28 mouse cellular contexts compared by ENCODE assay signal in genomic region chr3:108129367-108129766, GRCm38 (mm10). TPM values are rescaled to one million over a fixed set of nuclear protein-coding genes. Genes with fewer than 3 reads are reported as not detected.
DNase-seq lines count a peak whose midpoint lies in the region; ATAC-seq and TF ChIP-seq lines count a peak whose summit lies in the region.
"Had no signal": no experiment of that assay in that cellular context is flagged by ENCODE, and none has a peak within 500 bp of the region (broad histone marks: within the 10 kb centered on the region; RNA-seq: fewer than 3 reads in every experiment).

No protein-coding gene starts in this region.

- no peaks in the 10 kb centered on the region for H3K9me3 ChIP-seq in MEL (replicated peaks; ENCODE audit: insufficient read depth, low read length)
- H3K9me3 ChIP-seq in liver, embryonic 13.5 days (replicated peaks): no peaks in the 10 kb centered on the region
- H3K9me3 ChIP-seq in forebrain, embryonic 11.5 days (ENCODE audit: control insufficient read depth, low read length): no peaks in the 10 kb centered on the region
- H3K9me3 ChIP-seq in midbrain, embryonic 15.5 days: no peaks in the 10 kb centered on the region
- H3K9me3 ChIP-seq: embryonic facial prominence, embryonic 13.5 days; forebrain, embryonic 13.5 days; heart, embryonic 15.5 days; hindbrain, embryonic 10.5 days; limb, embryonic 13.5 days; megakaryocyte, embryonic 14.5 days had no signal

- H3K9ac ChIP-seq in MEL (ENCODE audit: control insufficient read depth, low read depth, low read length, poor library complexity, severe bottlenecking): peak overlapping the region; percentile 57
- peak overlapping the region; percentile 46 for H3K9ac ChIP-seq in liver, embryonic 13.5 days
- no peak overlapping the region for H3K9ac ChIP-seq in forebrain, embryonic 11.5 days (ENCODE audit: low read length)
- no peak overlapping the region for H3K9ac ChIP-seq in midbrain, embryonic 15.5 days
- H3K9ac ChIP-seq: embryonic facial prominence, embryonic 13.5 days; forebrain, embryonic 13.5 days; heart, embryonic 15.5 days; limb, embryonic 13.5 days; lung, embryonic 14.5 days had no signal

- peak; percentile 73 for DNase-seq in heart, adult 11 months
- DNase-seq in heart, postnatal 14 days: no peak
- DNase-seq in MEL (ENCODE audit: low read depth, low spot score): peak; percentile 62
- peak; percentile 32 for DNase-seq in liver, embryonic 13.5 days
- DNase-seq in forebrain, embryonic 11.5 days (ENCODE audit: low spot score): no peak
- DNase-seq: adrenal gland, postnatal 36 days; cerebellum, adult 11 months; cerebellum, postnatal 14 days; gastrocnemius, postnatal 10 days; heart, adult 2 months; kidney, adult 18-20 months; layer of hippocampus, adult 9-11 months; lung, embryonic 14.5 days; thymus, adult 18-20 months; thymus, postnatal 36 days had no signal

- WGBS in liver, embryonic 13.5 days (ENCODE audit: insufficient replicate concordance): 36% methylated on average over 4 of the region's 4 CpGs
- 63% methylated on average over 4 of the region's 4 CpGs for WGBS in olfactory bulb, adult 2 months
- 92% methylated on average over 4 of the region's 4 CpGs for WGBS in forebrain, embryonic 11.5 days
- 92% methylated on average over 4 of the region's 4 CpGs for WGBS in midbrain, embryonic 15.5 days

- H3K4me2 ChIP-seq in liver, embryonic 13.5 days: peak overlapping the region; percentile 53
- no peak overlapping the region for H3K4me2 ChIP-seq in forebrain, embryonic 11.5 days (ENCODE audit: low read depth, low read length, severe bottlenecking)
- H3K4me2 ChIP-seq in midbrain, embryonic 15.5 days: no peak overlapping the region
- H3K4me2 ChIP-seq: embryonic facial prominence, embryonic 13.5 days; forebrain, embryonic 13.5 days; heart, embryonic 15.5 days; limb, embryonic 13.5 days; lung, embryonic 14.5 days had no signal

- intact Hi-C loops in heart, postnatal 14 days (cut with DNase I): no loop called here

- peak overlapping the region; percentile 90 for H3K27ac ChIP-seq in MEL (ENCODE audit: control insufficient read depth, low read depth, low read length)
- peak overlapping the region; percentile 84 for H3K27ac ChIP-seq in liver, embryonic 13.5 days
- 0 out of 2 replicates have a peak overlapping the region, but pooled peaks have one; percentile 32 for H3K27ac ChIP-seq in olfactory bulb, adult 2 months (ENCODE audit: insufficient read depth, low read depth, low read length)
- no peak overlapping the region for H3K27ac ChIP-seq in forebrain, embryonic 11.5 days (ENCODE audit: low read depth, low read length)
- H3K27ac ChIP-seq in midbrain, embryonic 15.5 days: no peak overlapping the region
- H3K27ac ChIP-seq: embryonic facial prominence, embryonic 13.5 days; forebrain, embryonic 13.5 days; heart, adult 2 months; heart, embryonic 15.5 days; hindbrain, embryonic 10.5 days had no signal

- H3K4me3 ChIP-seq in MEL (ENCODE audit: control insufficient read depth in 1 of 2, insufficient read depth in 1 of 2, low read depth in 2 of 2, low read length in 2 of 2): peak overlapping the region in 1 of 2 experiments; percentile 32; a peak in 2 of 4 replicates
- H3K4me3 ChIP-seq in liver, embryonic 13.5 days (replicated peaks): no peak overlapping the region
- H3K4me3 ChIP-seq in olfactory bulb, adult 2 months (ENCODE audit: insufficient read depth, low read depth, low read length): no peak overlapping the region
- H3K4me3 ChIP-seq in forebrain, embryonic 11.5 days (ENCODE audit: low read depth, low read length): no peak overlapping the region
- H3K4me3 ChIP-seq in midbrain, embryonic 15.5 days: no peak overlapping the region
- H3K4me3 ChIP-seq: embryonic facial prominence, embryonic 13.5 days; forebrain, embryonic 13.5 days; heart, adult 2 months; heart, embryonic 15.5 days; hindbrain, embryonic 10.5 days; limb, embryonic 13.5 days; megakaryocyte, embryonic 14.5 days had no signal

- H3K79me2 ChIP-seq in MEL (ENCODE audit: control insufficient read depth, insufficient read depth, low read length, poor library complexity): peaks cover 43% of the 10 kb centered on the region

- no peak for TF ChIP-seq POLR2A in MEL (IDR thresholded peaks at IDR 0.05; ENCODE audit: control insufficient read depth in 1 of 2, insufficient read depth in 1 of 2, low read depth in 1 of 2, low read length in 2 of 2, poor library complexity in 1 of 2)
- TF ChIP-seq POLR2A in olfactory bulb, adult 2 months (IDR thresholded peaks at IDR 0.05; ENCODE audit: insufficient read depth, low read depth, low read length): no peak

- H3K4me1 ChIP-seq in MEL (ENCODE audit: control insufficient read depth in 1 of 2, insufficient read depth in 2 of 2, low read length in 2 of 2): peaks cover 40 to 48% of the 10 kb centered on the region in 2 experiments
- peaks cover 92% of the 10 kb centered on the region for H3K4me1 ChIP-seq in liver, embryonic 13.5 days (replicated peaks)
- H3K4me1 ChIP-seq in olfactory bulb, adult 2 months (ENCODE audit: control insufficient read depth, insufficient read depth, low read length): peaks cover 7% of the 10 kb centered on the region; the same call in 1 of the 2 replicates
- H3K4me1 ChIP-seq in forebrain, embryonic 11.5 days (replicated peaks; ENCODE audit: control insufficient read depth, insufficient read depth, low read length): no peaks in the 10 kb centered on the region; the same call in 1 of the 2 replicates
- peaks cover 5% of the 10 kb centered on the region; the same call in 1 of the 2 replicates for H3K4me1 ChIP-seq in midbrain, embryonic 15.5 days

- no peak for TF ChIP-seq EP300 in MEL (IDR thresholded peaks at IDR 0.05; ENCODE audit: low read depth in 1 of 2, low read length in 2 of 2)

- peak; percentile 86 for ATAC-seq in liver, embryonic 13.5 days (ENCODE audit: low read depth)
- no peak for ATAC-seq in forebrain, embryonic 11.5 days (replicated peaks; ENCODE audit: low FRiP score)
- ATAC-seq in midbrain, embryonic 15.5 days (replicated peaks): no peak
- ATAC-seq: forebrain, embryonic 13.5 days; hindbrain, embryonic 16.5 days; Patski had no signal

- no peak for TF ChIP-seq CTCF in MEL (IDR thresholded peaks at IDR 0.05 in 2 of 3, conservative IDR thresholded peaks at IDR 0.05 in 1 of 3; ENCODE audit: control insufficient read depth in 1 of 3, insufficient read depth in 1 of 3, low read depth in 2 of 3, low read length in 3 of 3, poor library complexity in 1 of 3, severe bottlenecking in 1 of 3)
- TF ChIP-seq CTCF in olfactory bulb, adult 2 months (IDR thresholded peaks at IDR 0.05; ENCODE audit: insufficient read depth, low read depth, low read length): no peak

- H3K36me3 ChIP-seq in MEL (ENCODE audit: control insufficient read depth in 1 of 2, insufficient read depth in 2 of 2, low read length in 2 of 2): peaks cover 1 to 62% of the 10 kb centered on the region in 2 experiments; a peak in 3 of 4 replicates
- H3K36me3 ChIP-seq in liver, embryonic 13.5 days: 0 out of 2 replicates have a peak, but pooled peaks cover 4% of the 10 kb centered on the region
- no peaks in the 10 kb centered on the region for H3K36me3 ChIP-seq in forebrain, embryonic 11.5 days (ENCODE audit: control insufficient read depth, insufficient read depth, low read length)
- H3K36me3 ChIP-seq in midbrain, embryonic 15.5 days (replicated peaks): no peaks in the 10 kb centered on the region
- H3K36me3 ChIP-seq: embryonic facial prominence, embryonic 13.5 days; heart, embryonic 15.5 days; hindbrain, embryonic 10.5 days; limb, embryonic 13.5 days had no signal

- no peak for TF ChIP-seq RAD21 in MEL (IDR thresholded peaks at IDR 0.05; ENCODE audit: low read depth, low read length)

- H3K27me3 ChIP-seq in MEL (ENCODE audit: control insufficient read depth in 1 of 2, insufficient read depth in 2 of 2, low read length in 2 of 2): no peaks in the 10 kb centered on the region
- no peaks in the 10 kb centered on the region for H3K27me3 ChIP-seq in liver, embryonic 13.5 days
- no peaks in the 10 kb centered on the region for H3K27me3 ChIP-seq in forebrain, embryonic 11.5 days (ENCODE audit: control insufficient read depth, insufficient read depth, low read length)
- H3K27me3 ChIP-seq in midbrain, embryonic 15.5 days (replicated peaks): no peaks in the 10 kb centered on the region
- H3K27me3 ChIP-seq: embryonic facial prominence, embryonic 13.5 days; forebrain, embryonic 13.5 days; heart, embryonic 15.5 days; limb, embryonic 13.5 days; megakaryocyte, embryonic 14.5 days; Patski had no signal

RNA-seq across cellular contexts. Expression of gene Gnai3, which starts 16.6 kb away (rescaled TPM):
- 10 to 100 TPM; 25.0 to 30.2 TPM for total RNA-seq in heart, postnatal 14 days (2021)
- 92.1 and 111 TPM in 2 replicates for total RNA-seq in MEL (2012; rRNA removed)
- polyA plus RNA-seq in MEL (2012; ENCODE audit: insufficient read depth in 1 of 2, insufficient read length in 2 of 2, low read depth in 1 of 2, low replicate concordance in 2 of 2, missing spikeins in 1 of 2): 10 to 100 TPM; 74.2 to 96.4 TPM
- 67.8 and 83.4 TPM in 2 replicates for polyA plus RNA-seq in liver, embryonic 13.5 days (2015; fragmentation: Nextera tagmentation; extraction: Ambion mirVana)
- not detected in 2 replicates for polyA plus RNA-seq in olfactory bulb, adult 2 months (2012; ENCODE audit: insufficient read depth, insufficient read length, low replicate concordance, missing spikeins)
- polyA plus RNA-seq in forebrain, embryonic 11.5 days (2014; fragmentation: Nextera tagmentation; extraction: Ambion mirVana): 210 and 213 TPM in 2 replicates
- 111 and 114 TPM in 2 replicates for polyA plus RNA-seq in midbrain, embryonic 15.5 days (2015; fragmentation: Nextera tagmentation; extraction: Ambion mirVana)

RNA-seq across cellular contexts. Expression of gene Gpr61, which starts 25.3 kb away (rescaled TPM):
- total RNA-seq in heart, postnatal 14 days (2021): not detected
- total RNA-seq in MEL (2012; rRNA removed): 0.04 and 0.07 TPM in 2 replicates
- under 1 TPM in 1 of 2 experiments, not detected in 1; 0.07 TPM for polyA plus RNA-seq in MEL (2012; ENCODE audit: insufficient read depth in 1 of 2, insufficient read length in 2 of 2, low read depth in 1 of 2, low replicate concordance in 2 of 2, missing spikeins in 1 of 2)
- polyA plus RNA-seq in liver, embryonic 13.5 days (2015; fragmentation: Nextera tagmentation; extraction: Ambion mirVana): not detected in 2 replicates
- not detected in 2 replicates for polyA plus RNA-seq in olfactory bulb, adult 2 months (2012; ENCODE audit: insufficient read depth, insufficient read length, low replicate concordance, missing spikeins)
- polyA plus RNA-seq in forebrain, embryonic 11.5 days (2014; fragmentation: Nextera tagmentation; extraction: Ambion mirVana): 0.25 and 0.32 TPM in 2 replicates
- 5.2 and 5.7 TPM in 2 replicates for polyA plus RNA-seq in midbrain, embryonic 15.5 days (2015; fragmentation: Nextera tagmentation; extraction: Ambion mirVana)
- total RNA-seq: heart, adult 2 months had no signal
- polyA plus RNA-seq: erythroblast, embryonic 14.5 days had no signal

RNA-seq across cellular contexts. Expression of gene Gnat2, which starts 36.8 kb away (rescaled TPM):
- under 1 TPM in 1 of 2 experiments, not detected in 1; 0.34 TPM for total RNA-seq in heart, postnatal 14 days (2021)
- 4.7 and 6.4 TPM in 2 replicates for total RNA-seq in MEL (2012; rRNA removed)
- polyA plus RNA-seq in MEL (2012; ENCODE audit: insufficient read depth in 1 of 2, insufficient read length in 2 of 2, low read depth in 1 of 2, low replicate concordance in 2 of 2, missing spikeins in 1 of 2): 10 to 100 TPM in 1 of 2 experiments, not detected in 1; 12.4 TPM
- 2.6 and 3.1 TPM in 2 replicates for polyA plus RNA-seq in liver, embryonic 13.5 days (2015; fragmentation: Nextera tagmentation; extraction: Ambion mirVana)
- not detected in 2 replicates for polyA plus RNA-seq in olfactory bulb, adult 2 months (2012; ENCODE audit: insufficient read depth, insufficient read length, low replicate concordance, missing spikeins)
- polyA plus RNA-seq in forebrain, embryonic 11.5 days (2014; fragmentation: Nextera tagmentation; extraction: Ambion mirVana): 0.33 and 0.99 TPM in 2 replicates
- polyA plus RNA-seq in midbrain, embryonic 15.5 days (2015; fragmentation: Nextera tagmentation; extraction: Ambion mirVana): 0.28 and 0.38 TPM in 2 replicates
- total RNA-seq: left cerebral cortex, postnatal 25 days; midbrain, postnatal 0 days had no signal
- polyA plus RNA-seq: heart, adult 2 months had no signal

RNA-seq across cellular contexts. Expression of gene Ampd2, which starts 42.9 kb away (rescaled TPM):
- 1 to 10 TPM; 7.5 to 8.7 TPM for total RNA-seq in heart, postnatal 14 days (2021)
- 54.9 and 69.1 TPM in 2 replicates for total RNA-seq in MEL (2012; rRNA removed)
- 100 to 1,000 TPM in 1 of 2 experiments, not detected in 1; 201 TPM for polyA plus RNA-seq in MEL (2012; ENCODE audit: insufficient read depth in 1 of 2, insufficient read length in 2 of 2, low read depth in 1 of 2, low replicate concordance in 2 of 2, missing spikeins in 1 of 2)
- 46.0 and 48.2 TPM in 2 replicates for polyA plus RNA-seq in liver, embryonic 13.5 days (2015; fragmentation: Nextera tagmentation; extraction: Ambion mirVana)
- polyA plus RNA-seq in olfactory bulb, adult 2 months (2012; ENCODE audit: insufficient read depth, insufficient read length, low replicate concordance, missing spikeins): not detected in 2 replicates
- polyA plus RNA-seq in forebrain, embryonic 11.5 days (2014; fragmentation: Nextera tagmentation; extraction: Ambion mirVana): 45.1 and 45.7 TPM in 2 replicates
- 67.9 and 76.2 TPM in 2 replicates for polyA plus RNA-seq in midbrain, embryonic 15.5 days (2015; fragmentation: Nextera tagmentation; extraction: Ambion mirVana)

RNA-seq across cellular contexts. Expression of gene Amigo1, which starts 56.8 kb away (rescaled TPM):
- total RNA-seq in heart, postnatal 14 days (2021): 10 to 100 TPM in 1 of 2 experiments, 1 to 10 TPM in 1; 9.0 to 10.1 TPM
- 3.7 and 4.6 TPM in 2 replicates for total RNA-seq in MEL (2012; rRNA removed)
- 1 to 10 TPM in 1 of 2 experiments, not detected in 1; 9.5 TPM for polyA plus RNA-seq in MEL (2012; ENCODE audit: insufficient read depth in 1 of 2, insufficient read length in 2 of 2, low read depth in 1 of 2, low replicate concordance in 2 of 2, missing spikeins in 1 of 2)
- 0.35 and 0.51 TPM in 2 replicates for polyA plus RNA-seq in liver, embryonic 13.5 days (2015; fragmentation: Nextera tagmentation; extraction: Ambion mirVana)
- polyA plus RNA-seq in olfactory bulb, adult 2 months (2012; ENCODE audit: insufficient read depth, insufficient read length, low replicate concordance, missing spikeins): 177 and 487 TPM in 2 replicates
- polyA plus RNA-seq in forebrain, embryonic 11.5 days (2014; fragmentation: Nextera tagmentation; extraction: Ambion mirVana): 4.2 and 5.2 TPM in 2 replicates
- polyA plus RNA-seq in midbrain, embryonic 15.5 days (2015; fragmentation: Nextera tagmentation; extraction: Ambion mirVana): 14.4 and 14.7 TPM in 2 replicates

Comparison
In these comparisons a context has a peak if more than half of its experiments do, and no peak if none do; other contexts are left out.
1. DNase-seq: peak in heart, adult 11 months (single experiment), MEL (single experiment) and liver, embryonic 13.5 days (single experiment); none in heart, postnatal 14 days (0 of 2) and forebrain, embryonic 11.5 days (single experiment).
2. H3K27ac ChIP-seq: peak in MEL (single experiment), liver, embryonic 13.5 days (single experiment) and olfactory bulb, adult 2 months (single experiment); none in forebrain, embryonic 11.5 days (single experiment) and midbrain, embryonic 15.5 days (single experiment).
3. H3K9ac ChIP-seq: peak in MEL (single experiment) and liver, embryonic 13.5 days (single experiment); none in forebrain, embryonic 11.5 days (single experiment) and midbrain, embryonic 15.5 days (single experiment).